ENCODE assay signal across 8 mouse cellular contexts in genomic region chr10:70520143-70521131, GRCm38 (mm10).
DNase-seq lines count a peak whose midpoint lies in the region.

No protein-coding gene starts in this region.

- peak; percentile 49 to 54 for DNase-seq in left cerebral cortex, adult 18-20 months (ENCODE audit: low spot score in 2 of 2)
- DNase-seq in left cerebral cortex, adult 11 months (ENCODE audit: low spot score) = no peak
- DNase-seq in embryo, embryonic 10 days (ENCODE audit: low spot score) = peak; percentile 79
- DNase-seq in gastrocnemius, postnatal 10 days = peak; percentile 15
- peak; percentile 56 for DNase-seq in hindlimb bud, embryonic 11.5 days (ENCODE audit: extremely low spot score, low read depth, low spot score)
- DNase-seq in lung, postnatal 14 days = peak; percentile 19
- peak; percentile 50 for DNase-seq in right cerebral cortex, postnatal 25 days
- DNase-seq in thymus, postnatal 36 days = no peak

Comparison
In these comparisons a context has a peak if more than half of its experiments do, and no peak if none do; other contexts are left out.
1. DNase-seq: peak in left cerebral cortex, adult 18-20 months (2 of 2), embryo, embryonic 10 days (single experiment), gastrocnemius, postnatal 10 days (single experiment), hindlimb bud, embryonic 11.5 days (single experiment), lung, postnatal 14 days (single experiment) and right cerebral cortex, postnatal 25 days (single experiment); none in left cerebral cortex, adult 11 months (single experiment) and thymus, postnatal 36 days (0 of 2).